Mouse (Mus musculus): ENCODE data around the gene Prl7b1. TPM values are rescaled to one million over a fixed set of nuclear protein-coding genes. Genes with fewer than 3 reads are reported as not detected.

Gene Prl7b1
- not detected for total RNA-seq (2021)

GRCm38 (mm10) chr13:27610482-27610881 is at the start of gene Prl7b1:
TSS of gene Prl7b1 (minus strand) at chr13:27610582.
- intact Hi-C loops (cut with DNase I): no loop called here
- DNase-seq: no peak

- no peak for DNase-seq
- intact Hi-C loops (cut with DNase I): no loop called here
These were observed 32.0 kb upstream of the Prl7b1 start, which contains the start of gene Prl7a1 for GRCm38 (mm10) chr13:27642393-27642792. TSS of gene Prl7a1 (minus strand) at chr13:27642493.

DNA sequence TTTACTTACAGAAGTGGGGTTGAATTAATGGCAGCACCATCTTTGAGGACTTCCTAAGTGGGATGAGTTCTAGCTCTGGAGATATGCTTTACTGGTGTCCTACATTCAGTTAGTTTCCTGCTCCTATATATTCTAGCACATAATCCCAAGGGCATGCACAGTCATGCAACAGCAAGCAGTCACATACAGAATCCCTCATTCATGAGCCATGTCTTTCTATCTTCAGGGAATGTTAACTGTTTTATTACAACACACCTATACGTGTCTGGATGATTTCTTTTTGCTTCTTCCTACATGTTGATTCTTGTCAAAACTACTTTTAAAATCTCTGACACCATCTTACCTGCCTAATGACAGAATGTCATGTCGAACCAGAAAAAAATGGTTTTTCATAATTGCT is 28.3 kb downstream of the Prl7b1 start, which contains the start of gene Prl8a1:
Gene Prl8a1 (minus strand): TSS at position 101 of the 400 bp plus-strand sequence.
- intact Hi-C loops (cut with DNase I): no loop called here
- DNase-seq: no peak

- intact Hi-C loops (cut with DNase I): no loop called here
- no peak for DNase-seq
These were observed 45.9 kb downstream of the Prl7b1 start, which contains the start of gene Prl8a9 for GRCm38 (mm10) chr13:27564506-27564905. TSS of gene Prl8a9 (minus strand) at chr13:27564606.

- no peak for DNase-seq
- intact Hi-C loops (cut with DNase I): no loop called here
These were observed 57.0 kb downstream of the Prl7b1 start for GRCm38 (mm10) chr13:27553336-27553735.

Other genes starting within 250 kb of the Prl7b1 start
- gene Prl2b1, start 219.7 kb downstream of the Prl7b1 start, total RNA-seq (2021): not detected
- not detected for gene Prl8a6, start 171.9 kb downstream of the Prl7b1 start, total RNA-seq (2021)
- not detected for gene Prl8a8, start 97.4 kb downstream of the Prl7b1 start, total RNA-seq (2021)
- gene Prl8a9, start 46.0 kb downstream of the Prl7b1 start, total RNA-seq (2021): not detected
- gene Prl8a1, start 28.4 kb downstream of the Prl7b1 start, total RNA-seq (2021): not detected
- gene Prl7a1, start 31.9 kb upstream of the Prl7b1 start, total RNA-seq (2021): not detected
- gene Prl7a2, start 57.5 kb upstream of the Prl7b1 start, total RNA-seq (2021): not detected
- not detected for gene Prl7d1, start 106.2 kb upstream of the Prl7b1 start, total RNA-seq (2021)
- gene Prl7c1, start 170.2 kb upstream of the Prl7b1 start, total RNA-seq (2021): not detected
- gene Prl2a1, start 191.1 kb upstream of the Prl7b1 start, total RNA-seq (2021): not detected
- gene Prl2c1, start 238.8 kb upstream of the Prl7b1 start, total RNA-seq (2021): not detected